Mouse (Mus musculus): ENCODE results near the gene Prkag1. TPM values are rescaled to one million over a fixed set of nuclear protein-coding genes. Genes with fewer than 3 reads are reported as not detected.

Prkag1 gene
- total and polyA plus RNA-seq, 2 experiments from 2014 or later: 45.1 to 50.6 TPM

DNA sequence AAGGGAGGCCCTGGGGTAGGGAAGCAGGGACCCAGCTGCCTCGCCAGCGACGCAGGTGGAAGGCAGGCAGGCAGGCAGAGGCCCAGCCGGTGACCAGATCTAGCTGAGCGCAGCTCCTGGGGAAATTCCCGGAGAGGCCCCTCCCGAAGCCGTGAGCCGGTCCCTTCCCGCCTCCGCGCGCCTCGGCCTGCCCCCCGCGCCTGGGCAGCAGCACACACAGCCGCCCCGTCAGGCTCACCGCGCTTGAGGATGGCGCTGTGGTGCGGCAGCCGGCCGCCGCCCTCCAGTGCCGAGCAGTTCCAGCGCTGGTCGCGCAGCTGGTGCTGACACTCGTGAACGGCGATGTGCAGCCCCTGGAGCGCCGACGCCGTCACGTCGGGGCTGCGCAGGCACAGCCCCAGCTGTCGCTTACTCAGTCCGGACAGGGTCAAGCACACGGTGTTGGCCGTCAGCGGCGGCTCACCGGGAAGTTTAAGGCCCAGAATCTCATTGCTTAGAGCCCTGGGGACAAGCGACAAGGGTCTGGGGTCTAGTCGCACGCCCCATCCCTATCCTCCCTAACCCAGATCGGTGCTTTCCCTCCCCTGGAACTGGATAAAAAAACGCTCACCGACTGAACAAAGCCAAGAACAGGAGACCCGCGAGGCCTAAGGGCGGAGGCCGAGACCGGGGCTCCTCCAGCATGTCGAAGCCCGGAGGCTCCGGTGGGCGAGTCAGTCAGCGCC is 54.9 kb downstream of the Prkag1 start:
- peak overlapping the region; percentile 36; the same call in 1 of the 2 replicates for H3K4me2 ChIP-seq (ENCODE audit: low read depth, low read length, poor library complexity, severe bottlenecking)
- H3K27me3 ChIP-seq (ENCODE audit: insufficient read depth, low read length): peaks cover 82% of the 10 kb centered on the region
- peak overlapping the region; percentile 20 for H3K4me3 ChIP-seq (ENCODE audit: low read depth, low read length)
- H3K9ac ChIP-seq (replicated peaks; ENCODE audit: low read length, poor library complexity, severe bottlenecking): no peak overlapping the region; the same call in 1 of the 2 replicates
- H3K9me3 ChIP-seq (ENCODE audit: low read length): no peaks in the 10 kb centered on the region
- H3K27ac ChIP-seq (ENCODE audit: low read depth, low read length): no peak overlapping the region
- under 1% methylated on average over 62 of the region's 62 CpGs for WGBS
- H3K4me1 ChIP-seq (ENCODE audit: insufficient read depth, low read length): peaks cover 5% of the 10 kb centered on the region; the same call in 1 of the 2 replicates
- peak; percentile 27 for TF ChIP-seq CTCF (IDR thresholded peaks at IDR 0.05)
- H3K36me3 ChIP-seq (ENCODE audit: insufficient read depth, low read length): no peaks in the 10 kb centered on the region
- ATAC-seq (ENCODE audit: low FRiP score) (no peak), DNase-seq (ENCODE audit: low spot score) (no peak)

DNA sequence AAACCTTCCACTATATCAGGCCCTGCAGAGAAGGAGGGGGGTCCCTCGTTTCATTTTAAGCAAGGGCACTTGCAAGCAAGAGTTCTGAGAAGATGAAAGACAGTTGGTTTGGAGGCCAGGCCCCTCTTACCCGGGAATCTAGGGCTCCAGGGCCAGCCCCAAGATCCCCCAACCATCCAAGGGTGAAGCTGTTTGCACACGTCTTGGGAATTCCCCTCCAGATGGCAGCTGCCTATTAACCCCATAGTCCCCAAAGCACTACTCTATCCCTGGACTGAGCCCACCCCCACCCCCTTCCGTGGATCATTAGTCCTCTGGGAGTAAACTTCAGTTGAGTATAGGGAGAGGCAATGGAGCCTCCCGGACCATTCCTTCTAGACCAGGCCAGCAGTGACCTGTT is 55.8 kb downstream of the Prkag1 start:
- TF ChIP-seq CTCF (IDR thresholded peaks at IDR 0.05): no peak
- DNase-seq (ENCODE audit: low spot score) (no peak), ATAC-seq (ENCODE audit: low FRiP score) (no peak)
- Histone ChIP-seq H3K27ac (ENCODE audit: low read depth, low read length) (no peak overlapping the region), H3K9me3 (ENCODE audit: low read length) (no peaks in the 10 kb centered on the region), H3K9ac (replicated peaks; ENCODE audit: low read length, poor library complexity, severe bottlenecking) (no peak overlapping the region), H3K4me3 (ENCODE audit: low read depth, low read length) (no peak overlapping the region), H3K27me3 (ENCODE audit: insufficient read depth, low read length) (peaks cover 79% of the 10 kb centered on the region), H3K36me3 (ENCODE audit: insufficient read depth, low read length) (no peaks in the 10 kb centered on the region), H3K4me2 (ENCODE audit: low read depth, low read length, poor library complexity, severe bottlenecking) (no peak overlapping the region), H3K4me1 (ENCODE audit: insufficient read depth, low read length) (peaks cover 5% of the 10 kb centered on the region; the same call in 1 of the 2 replicates)
- 5% methylated on average over 5 of the region's 5 CpGs for WGBS

DNA sequence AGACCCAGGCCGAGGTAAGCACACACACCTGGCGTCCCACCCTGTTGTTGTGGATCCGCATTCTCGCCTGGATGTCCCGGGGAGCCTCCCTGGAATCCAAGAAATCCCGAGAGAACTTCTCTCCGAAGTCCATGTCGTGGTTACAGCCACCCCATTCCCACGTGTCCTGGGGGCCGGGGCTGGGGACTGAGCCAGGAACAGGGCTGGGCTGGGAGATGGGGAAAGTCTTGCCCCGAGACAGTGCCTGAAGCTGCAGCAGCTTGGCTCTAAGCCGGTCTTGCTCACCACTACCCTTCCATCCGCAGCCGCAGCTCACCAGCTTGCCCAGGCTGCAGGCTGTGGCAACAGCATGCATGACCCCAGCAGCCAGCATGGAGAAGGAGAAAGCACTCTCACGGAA is 57.2 kb downstream of the Prkag1 start:
- H3K36me3 ChIP-seq (ENCODE audit: insufficient read depth, low read length): no peaks in the 10 kb centered on the region
- H3K9me3 ChIP-seq (ENCODE audit: low read length): no peaks in the 10 kb centered on the region
- peaks cover 5% of the 10 kb centered on the region; the same call in 1 of the 2 replicates for H3K4me1 ChIP-seq (ENCODE audit: insufficient read depth, low read length)
- H3K4me2 ChIP-seq (ENCODE audit: low read depth, low read length, poor library complexity, severe bottlenecking): no peak overlapping the region
- no peak overlapping the region for H3K27ac ChIP-seq (ENCODE audit: low read depth, low read length)
- no peak overlapping the region for H3K9ac ChIP-seq (replicated peaks; ENCODE audit: low read length, poor library complexity, severe bottlenecking)
- ATAC-seq (ENCODE audit: low FRiP score) (no peak), DNase-seq (ENCODE audit: low spot score) (no peak)
- H3K4me3 ChIP-seq (ENCODE audit: low read depth, low read length): no peak overlapping the region
- 26% methylated on average over 15 of the region's 15 CpGs for WGBS
- TF ChIP-seq CTCF (IDR thresholded peaks at IDR 0.05): no peak
- H3K27me3 ChIP-seq (ENCODE audit: insufficient read depth, low read length): peaks cover 69% of the 10 kb centered on the region

DNA sequence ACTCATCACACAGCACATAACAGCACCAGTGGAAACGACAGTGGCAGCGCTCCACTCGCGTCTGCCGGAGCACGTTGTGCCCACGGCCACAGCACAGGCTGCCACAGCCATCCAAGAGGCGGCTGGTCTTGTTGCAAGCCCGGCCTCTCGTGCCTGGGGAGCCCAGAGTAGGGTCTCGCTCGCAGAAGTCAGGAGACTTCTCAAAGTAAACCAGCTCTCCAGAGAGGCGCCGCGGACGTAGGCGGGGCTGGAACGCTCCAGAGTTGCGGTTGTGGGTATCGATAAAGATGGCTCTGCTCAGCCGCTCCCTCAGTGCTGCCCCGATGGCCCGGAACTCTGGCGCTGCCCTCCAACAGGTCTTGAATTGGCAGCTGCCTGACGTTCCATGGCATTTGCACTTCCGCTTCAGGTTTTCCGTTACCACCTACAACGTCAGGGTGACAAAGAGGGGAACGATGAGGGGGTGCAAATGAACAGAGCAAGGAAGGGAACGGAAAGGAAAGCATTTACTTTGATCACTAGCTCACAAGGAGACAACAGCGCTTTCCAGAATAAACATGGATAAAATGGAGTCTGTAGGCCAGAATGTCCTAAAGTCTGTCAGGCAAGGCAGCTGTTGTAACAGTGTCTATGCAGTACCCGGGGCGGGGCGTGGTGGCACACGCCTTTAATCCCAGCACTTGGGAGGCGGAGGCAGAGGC is 58.7 kb downstream of the Prkag1 start:
- Histone ChIP-seq H3K9ac (replicated peaks; ENCODE audit: low read length, poor library complexity, severe bottlenecking) (0 out of 2 replicates have a peak overlapping the region, but pooled peaks have one; percentile 29), H3K27me3 (ENCODE audit: insufficient read depth, low read length) (peaks cover 55% of the 10 kb centered on the region), H3K27ac (ENCODE audit: low read depth, low read length) (no peak overlapping the region), H3K4me2 (ENCODE audit: low read depth, low read length, poor library complexity, severe bottlenecking) (peak overlapping the region; percentile 49), H3K9me3 (ENCODE audit: low read length) (no peaks in the 10 kb centered on the region), H3K36me3 (ENCODE audit: insufficient read depth, low read length) (no peaks in the 10 kb centered on the region), H3K4me3 (ENCODE audit: low read depth, low read length) (peak overlapping the region; percentile 26), H3K4me1 (ENCODE audit: insufficient read depth, low read length) (peaks cover 3% of the 10 kb centered on the region; the same call in 1 of the 2 replicates)
- DNase-seq (ENCODE audit: low spot score) (no peak), ATAC-seq (ENCODE audit: low FRiP score) (no peak)
- WGBS: 3% methylated on average over 36 of the region's 36 CpGs
- no peak for TF ChIP-seq CTCF (IDR thresholded peaks at IDR 0.05)

DNA sequence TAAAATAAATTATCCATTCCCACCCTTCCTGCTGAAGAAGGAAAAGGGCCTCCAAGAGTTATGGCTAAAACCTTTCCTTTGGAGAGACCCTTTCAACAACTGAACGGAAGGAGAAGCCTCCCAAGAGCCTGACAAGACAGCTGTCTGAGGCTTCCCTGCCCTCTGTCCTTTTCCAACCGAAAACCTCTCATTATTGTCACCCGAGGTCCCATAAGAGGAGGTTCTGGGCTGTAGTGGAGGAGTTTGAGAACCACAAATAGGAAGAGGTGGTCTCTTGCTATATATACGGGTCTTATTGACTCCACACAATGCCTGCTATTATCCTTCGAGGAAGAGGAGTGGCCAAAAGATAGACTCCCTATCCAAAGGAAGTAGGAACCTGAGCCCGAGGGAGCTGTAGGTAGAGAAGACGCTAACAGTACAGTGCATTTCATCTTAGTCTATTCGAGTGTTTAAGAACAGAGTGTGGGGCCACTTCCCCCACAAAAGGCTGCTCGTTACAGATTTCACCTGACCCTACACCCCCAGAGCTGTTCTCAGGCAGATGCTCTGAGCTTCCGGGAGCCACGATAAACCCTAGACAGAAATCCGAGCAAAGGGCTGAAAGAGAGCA is 59.4 kb downstream of the Prkag1 start:
- no peaks in the 10 kb centered on the region for H3K36me3 ChIP-seq (ENCODE audit: insufficient read depth, low read length)
- DNase-seq (ENCODE audit: low spot score): no peak
- H3K9ac ChIP-seq (replicated peaks; ENCODE audit: low read length, poor library complexity, severe bottlenecking): no peak overlapping the region
- no peak for TF ChIP-seq CTCF (IDR thresholded peaks at IDR 0.05)
- peaks cover 47% of the 10 kb centered on the region for H3K27me3 ChIP-seq (ENCODE audit: insufficient read depth, low read length)
- peak overlapping the region; percentile 49 for H3K4me2 ChIP-seq (ENCODE audit: low read depth, low read length, poor library complexity, severe bottlenecking)
- 0 out of 2 replicates have a peak, but pooled peaks cover 2% of the 10 kb centered on the region for H3K4me1 ChIP-seq (ENCODE audit: insufficient read depth, low read length)
- H3K4me3 ChIP-seq (ENCODE audit: low read depth, low read length): peak overlapping the region; percentile 26; the same call in 1 of the 2 replicates
- no peak for ATAC-seq (ENCODE audit: low FRiP score)
- H3K27ac ChIP-seq (ENCODE audit: low read depth, low read length): no peak overlapping the region
- WGBS: 9% methylated on average over 12 of the region's 12 CpGs
- no peaks in the 10 kb centered on the region for H3K9me3 ChIP-seq (ENCODE audit: low read length)
